Mouse (Mus musculus): ENCODE data around the gene Cib4.

GRCm38 (mm10) chr5:30534637-30535036 lies 11.0 kb downstream of the Cib4 start:
- no peak for TF ChIP-seq CTCF (IDR thresholded peaks at IDR 0.05; ENCODE audit: borderline replicate concordance, extremely low read depth, insufficient read depth, insufficient read length)
- TF ChIP-seq POLR2A (IDR thresholded peaks at IDR 0.05; ENCODE audit: borderline replicate concordance, extremely low read depth, insufficient read depth, insufficient read length, poor library complexity, severe bottlenecking), result no peak
